Mouse (Mus musculus) myocyte (in vitro differentiated cells): ENCODE measurements around the gene Cfdp1.

Experiments
- E2F4 ChIP-seq: IDR thresholded peaks from one replicate; pipeline ENCODE4 v1.6.1; 2011; ENCODE audit warnings: mild to moderate bottlenecking, control low read depth, moderate library complexity; ENCODE audit not compliant: insufficient read depth
- MAX ChIP-seq: IDR thresholded peaks from one replicate; pipeline ENCODE4 v1.6.1; 2011; ENCODE audit warnings: low read depth, mild to moderate bottlenecking, control low read depth
- MYOG ChIP-seq, 3 experiments: IDR thresholded peaks; one replicate each; pipeline ENCODE4 v1.6.1; 2011; ENCODE audit warnings: control low read depth in 2 of 3, low read depth in 2 of 3, mild to moderate bottlenecking in 2 of 3; ENCODE audit not compliant: insufficient read length in 2 of 3, control insufficient read depth in 1 of 3, insufficient read depth in 1 of 3
- POLR2A ChIP-seq: IDR thresholded peaks from one replicate; pipeline ENCODE4 v1.6.1; 2011; ENCODE audit warnings: low read depth, mild to moderate bottlenecking, control low read depth, moderate library complexity; ENCODE audit not compliant: insufficient read length
- TCF12 ChIP-seq: IDR thresholded peaks from one replicate; pipeline ENCODE4 v1.6.1; 2011; ENCODE audit warnings: mild to moderate bottlenecking, control low read depth; ENCODE audit not compliant: poor library complexity, insufficient read depth, severe bottlenecking
- TCF3 ChIP-seq: IDR thresholded peaks from one replicate; pipeline ENCODE4 v1.6.1; 2011; ENCODE audit warnings: low read depth, control low read depth; ENCODE audit not compliant: insufficient read length
- USF1 ChIP-seq: IDR thresholded peaks from one replicate; pipeline ENCODE4 v1.6.1; 2011; ENCODE audit warnings: low read depth, mild to moderate bottlenecking, control low read depth, moderate library complexity

GRCm38 (mm10) chr8:111863280-111863679 lies 9.2 kb upstream of the Cfdp1 start:
- TF ChIP-seq POLR2A (no peak), MAX (no peak), TCF12 (no peak), E2F4 (no peak), TCF3 (no peak), USF1 (no peak), MYOG (IDR thresholded peaks at IDR 0.05; ENCODE audit: control insufficient read depth in 1 of 3, insufficient read depth in 1 of 3, insufficient read length in 2 of 3, low read depth in 2 of 3) (no peak)
